Mouse (Mus musculus): ENCODE measurements around the gene Ap5b1. TPM values are rescaled to one million over a fixed set of nuclear protein-coding genes. Genes with fewer than 3 reads are reported as not detected.

The Ap5b1 gene
- polyA plus RNA-seq, 1 experiment from 2014 or later = 2.9 TPM

DNA sequence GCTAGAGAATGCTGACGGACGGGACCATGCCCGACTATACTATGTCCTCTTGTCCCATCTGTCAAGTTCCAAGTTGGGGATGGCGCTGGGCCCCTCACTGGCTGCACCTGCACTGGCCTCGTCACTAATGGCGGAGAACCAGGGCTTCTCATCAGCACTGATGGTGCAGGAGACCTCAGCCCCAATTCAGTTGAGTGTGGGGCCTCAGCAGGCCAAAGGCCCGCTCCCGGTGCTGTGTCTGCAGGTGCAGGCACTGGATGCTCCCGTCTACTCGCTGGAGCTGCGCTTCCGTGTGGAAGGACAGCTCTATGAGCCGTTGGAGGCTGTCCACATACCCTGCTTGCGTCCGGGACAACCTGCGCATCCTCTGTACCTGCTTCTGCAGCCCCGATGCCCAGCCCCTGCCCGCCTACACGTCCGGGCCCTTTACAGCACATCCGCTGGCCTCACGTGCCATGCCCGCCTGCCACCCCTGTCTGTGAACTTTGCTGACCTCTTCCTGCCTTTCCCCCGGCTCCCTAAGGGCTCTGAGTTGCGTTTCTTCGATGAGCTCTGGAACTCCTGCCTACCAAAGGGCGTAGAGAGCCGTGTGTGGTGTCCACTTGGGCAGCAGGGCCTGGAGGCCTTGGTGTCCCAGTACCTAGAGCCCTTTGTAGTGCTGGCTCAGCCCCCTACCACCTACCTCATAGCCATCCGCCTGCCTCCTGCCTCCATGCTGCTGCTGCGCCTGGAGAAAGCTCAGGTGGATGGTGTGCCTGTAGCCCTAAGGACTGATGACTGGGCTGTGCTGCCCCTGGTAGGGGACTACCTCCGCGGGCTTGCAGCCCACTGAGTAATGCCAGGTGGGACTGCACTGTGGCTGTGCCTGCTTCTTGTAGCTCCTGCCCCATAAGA, 2.8 kb downstream of the Ap5b1 start:
- Histone ChIP-seq H3K27ac (replicated peaks) (no peak overlapping the region), H3K36me3 (peaks cover 20% of the 10 kb centered on the region), H3K4me2 (no peak overlapping the region), H3K9ac (peak overlapping the region; percentile 2; the same call in 1 of the 2 replicates), H3K4me1 (replicated peaks) (peaks cover 21% of the 10 kb centered on the region), H3K4me3 (no peak overlapping the region), H3K9me3 (no peaks in the 10 kb centered on the region), H3K27me3 (peaks cover 21% of the 10 kb centered on the region)
- no peak for ATAC-seq (ENCODE audit: low read depth)
- WGBS = 90% methylated on average over 32 of the region's 32 CpGs

GRCm38 (mm10) chr19:5571831-5572230, 4.0 kb downstream of the Ap5b1 start:
- Histone ChIP-seq H3K27me3 (peaks cover 8% of the 10 kb centered on the region), H3K9ac (no peak overlapping the region), H3K4me1 (replicated peaks) (peaks cover 19% of the 10 kb centered on the region), H3K9me3 (no peaks in the 10 kb centered on the region), H3K36me3 (peaks cover 20% of the 10 kb centered on the region), H3K27ac (replicated peaks) (no peak overlapping the region), H3K4me2 (no peak overlapping the region), H3K4me3 (no peak overlapping the region)
- 78% methylated on average over 5 of the region's 5 CpGs for WGBS
- no peak for ATAC-seq (ENCODE audit: low read depth)

- WGBS = 85% methylated on average over 19 of the region's 19 CpGs
- no peak overlapping the region for H3K4me3 ChIP-seq
- H3K4me1 ChIP-seq (replicated peaks) = peaks cover 12% of the 10 kb centered on the region
- no peaks in the 10 kb centered on the region for H3K9me3 ChIP-seq
- no peak overlapping the region for H3K9ac ChIP-seq
- H3K27me3 ChIP-seq = peaks cover 6% of the 10 kb centered on the region; the same call in 1 of the 2 replicates
- peaks cover 20% of the 10 kb centered on the region for H3K36me3 ChIP-seq
- no peak overlapping the region for H3K4me2 ChIP-seq
- ATAC-seq (ENCODE audit: low read depth) = no peak
- H3K27ac ChIP-seq (replicated peaks) = no peak overlapping the region
These were observed 4.7 kb downstream of the Ap5b1 start for GRCm38 (mm10) chr19:5572331-5573125.

DNA sequence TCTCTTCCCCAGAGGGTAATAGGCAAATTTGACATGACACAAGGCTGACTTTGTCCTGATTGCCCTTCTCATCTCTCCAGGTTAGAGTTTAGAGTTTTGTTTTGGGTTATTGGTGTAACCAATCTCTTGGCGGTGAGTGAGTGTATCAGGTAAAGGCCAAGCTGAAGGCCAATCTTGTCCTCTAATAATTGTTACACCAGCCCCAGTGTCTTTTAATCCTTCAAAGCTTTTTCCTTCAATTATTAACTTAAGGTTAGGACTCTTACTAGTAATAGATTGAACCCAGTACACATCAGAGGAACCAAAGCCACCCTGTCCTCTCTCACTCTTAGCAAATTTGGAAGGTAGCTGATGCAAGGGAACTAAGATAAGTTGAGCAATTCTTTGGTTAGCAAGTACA, 7.5 kb downstream of the Ap5b1 start:
- Histone ChIP-seq H3K9ac (no peak overlapping the region), H3K4me3 (no peak overlapping the region), H3K36me3 (peaks cover 9% of the 10 kb centered on the region; the same call in 1 of the 2 replicates), H3K4me1 (replicated peaks) (no peaks in the 10 kb centered on the region), H3K4me2 (no peak overlapping the region), H3K27me3 (no peaks in the 10 kb centered on the region), H3K27ac (replicated peaks) (no peak overlapping the region), H3K9me3 (no peaks in the 10 kb centered on the region)
- 87% methylated on average over 1 of the region's 1 CpGs for WGBS
- ATAC-seq (ENCODE audit: low read depth) = no peak

- Histone ChIP-seq H3K4me1 (replicated peaks) (no peaks in the 10 kb centered on the region), H3K9me3 (no peaks in the 10 kb centered on the region), H3K27ac (replicated peaks) (no peak overlapping the region), H3K36me3 (no peaks in the 10 kb centered on the region), H3K27me3 (no peaks in the 10 kb centered on the region; the same call in 1 of the 2 replicates), H3K4me2 (no peak overlapping the region), H3K9ac (no peak overlapping the region), H3K4me3 (no peak overlapping the region)
- no peak for ATAC-seq (ENCODE audit: low read depth)
- WGBS = 77% methylated on average over 4 of the region's 4 CpGs
These were observed 12.1 kb downstream of the Ap5b1 start for GRCm38 (mm10) chr19:5579971-5580370.

DNA sequence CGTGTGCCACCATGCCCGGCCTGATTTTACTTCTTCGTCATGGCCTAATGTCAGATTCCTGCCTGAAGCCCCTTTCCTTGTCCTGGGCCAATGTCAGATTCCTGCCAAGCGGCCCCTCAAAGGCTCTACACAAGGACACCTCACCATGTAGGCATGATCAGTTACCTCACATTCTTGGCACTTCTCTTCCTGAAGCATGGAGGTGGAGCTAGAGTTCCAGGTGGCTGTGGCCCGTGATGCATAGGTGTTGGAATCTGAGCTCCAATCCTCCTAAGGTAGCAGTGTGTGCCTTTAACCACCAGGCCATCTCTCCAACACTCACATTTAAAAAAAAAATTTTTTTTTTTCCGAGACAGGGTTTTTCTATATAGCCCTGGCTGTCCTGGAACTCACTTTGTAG, 13.0 kb downstream of the Ap5b1 start:
- ATAC-seq (ENCODE audit: low read depth) = no peak
- Histone ChIP-seq H3K27ac (replicated peaks) (no peak overlapping the region), H3K9me3 (no peaks in the 10 kb centered on the region), H3K36me3 (no peaks in the 10 kb centered on the region), H3K4me2 (no peak overlapping the region), H3K4me3 (no peak overlapping the region), H3K4me1 (replicated peaks) (no peaks in the 10 kb centered on the region), H3K9ac (no peak overlapping the region), H3K27me3 (no peaks in the 10 kb centered on the region; the same call in 1 of the 2 replicates)
- 88% methylated on average over 6 of the region's 6 CpGs for WGBS

GRCm38 (mm10) chr19:5581995-5582394, 14.2 kb downstream of the Ap5b1 start:
- Histone ChIP-seq H3K4me1 (replicated peaks) (no peaks in the 10 kb centered on the region), H3K9me3 (no peaks in the 10 kb centered on the region), H3K9ac (no peak overlapping the region), H3K36me3 (no peaks in the 10 kb centered on the region), H3K27me3 (no peaks in the 10 kb centered on the region; the same call in 1 of the 2 replicates), H3K4me2 (no peak overlapping the region), H3K27ac (replicated peaks) (no peak overlapping the region), H3K4me3 (no peak overlapping the region)
- WGBS = 74% methylated on average over 2 of the region's 2 CpGs
- no peak for ATAC-seq (ENCODE audit: low read depth)

DNA sequence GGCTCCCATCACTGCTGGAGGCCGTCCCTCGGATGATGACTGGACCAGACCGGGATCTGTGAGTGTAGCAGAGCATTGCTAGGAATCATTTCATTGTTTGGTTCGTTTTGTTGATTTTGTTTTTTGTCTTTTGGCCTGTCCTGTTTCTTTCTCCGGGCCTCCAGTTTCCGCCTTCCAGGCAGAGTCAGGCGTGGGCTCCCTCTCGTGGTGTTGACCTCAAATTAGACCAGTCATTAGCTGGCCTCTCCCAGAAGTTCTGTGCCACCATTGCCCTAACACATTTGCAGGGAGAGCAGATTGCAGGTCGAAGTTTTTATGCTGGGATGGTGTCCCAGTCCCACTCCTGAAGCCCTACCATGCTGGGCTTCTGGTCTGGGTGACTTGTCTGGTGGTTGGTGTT, 21.3 kb downstream of the Ap5b1 start:
- Histone ChIP-seq H3K36me3 (no peaks in the 10 kb centered on the region), H3K9me3 (no peaks in the 10 kb centered on the region), H3K9ac (no peak overlapping the region), H3K27me3 (no peaks in the 10 kb centered on the region), H3K27ac (replicated peaks) (no peak overlapping the region), H3K4me3 (no peak overlapping the region), H3K4me1 (replicated peaks) (no peaks in the 10 kb centered on the region), H3K4me2 (no peak overlapping the region)
- WGBS = 81% methylated on average over 9 of the region's 9 CpGs
- no peak for ATAC-seq (ENCODE audit: low read depth)

DNA sequence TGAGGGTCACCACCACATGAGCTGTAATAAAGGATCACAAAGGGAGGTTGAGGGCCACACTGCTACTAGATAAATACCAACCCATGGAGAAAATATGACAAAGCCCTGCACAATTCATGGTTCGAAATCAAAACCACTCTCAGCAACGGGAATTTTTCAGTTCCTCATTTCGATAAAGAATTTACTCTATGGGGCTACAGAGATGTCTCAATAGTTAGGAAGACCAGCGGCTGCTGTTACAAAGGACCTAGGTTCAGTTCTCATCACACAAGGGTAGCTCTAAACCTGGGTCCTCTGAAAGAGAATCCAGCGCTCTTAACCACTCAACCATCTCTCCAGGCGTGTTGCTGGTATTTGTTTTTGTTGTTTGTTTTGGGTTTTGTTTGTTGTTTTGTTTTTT, 24.1 kb downstream of the Ap5b1 start:
- no peaks in the 10 kb centered on the region for H3K9me3 ChIP-seq
- H3K4me3 ChIP-seq = no peak overlapping the region
- H3K27ac ChIP-seq (replicated peaks) = no peak overlapping the region
- H3K4me1 ChIP-seq (replicated peaks) = no peaks in the 10 kb centered on the region
- no peak overlapping the region for H3K4me2 ChIP-seq
- no peak for ATAC-seq (ENCODE audit: low read depth)
- H3K36me3 ChIP-seq = no peaks in the 10 kb centered on the region
- no peaks in the 10 kb centered on the region for H3K27me3 ChIP-seq
- 94% methylated on average over 6 of the region's 6 CpGs for WGBS
- no peak overlapping the region for H3K9ac ChIP-seq

DNA sequence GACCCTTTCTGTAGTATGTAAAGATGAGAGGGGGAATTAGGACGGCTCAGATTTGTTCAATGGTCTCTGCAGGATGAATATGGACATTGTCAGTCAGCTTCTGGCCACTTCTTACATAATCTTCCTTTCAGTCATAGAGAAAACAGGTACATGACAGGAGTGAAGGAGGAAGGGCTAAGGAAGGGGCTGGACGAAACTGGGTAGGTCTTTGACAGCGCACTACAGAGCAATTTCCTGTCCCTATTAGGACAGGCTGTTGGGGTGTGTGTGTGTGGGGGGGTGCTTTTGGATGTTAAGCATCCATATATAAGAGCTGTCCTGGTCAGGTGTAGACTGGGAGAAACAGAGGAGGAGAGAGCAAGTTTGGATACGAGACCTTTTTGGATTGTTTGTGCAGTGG, 31.4 kb downstream of the Ap5b1 start:
- no peak overlapping the region for H3K4me3 ChIP-seq
- H3K27ac ChIP-seq (replicated peaks) = no peak overlapping the region
- no peak overlapping the region for H3K9ac ChIP-seq
- no peak overlapping the region for H3K4me2 ChIP-seq
- 86% methylated on average over 4 of the region's 4 CpGs for WGBS
- H3K4me1 ChIP-seq (replicated peaks) = peaks cover 19% of the 10 kb centered on the region
- peaks cover 16% of the 10 kb centered on the region for H3K36me3 ChIP-seq
- H3K27me3 ChIP-seq = no peaks in the 10 kb centered on the region
- no peaks in the 10 kb centered on the region for H3K9me3 ChIP-seq
- ATAC-seq (ENCODE audit: low read depth) = no peak

DNA sequence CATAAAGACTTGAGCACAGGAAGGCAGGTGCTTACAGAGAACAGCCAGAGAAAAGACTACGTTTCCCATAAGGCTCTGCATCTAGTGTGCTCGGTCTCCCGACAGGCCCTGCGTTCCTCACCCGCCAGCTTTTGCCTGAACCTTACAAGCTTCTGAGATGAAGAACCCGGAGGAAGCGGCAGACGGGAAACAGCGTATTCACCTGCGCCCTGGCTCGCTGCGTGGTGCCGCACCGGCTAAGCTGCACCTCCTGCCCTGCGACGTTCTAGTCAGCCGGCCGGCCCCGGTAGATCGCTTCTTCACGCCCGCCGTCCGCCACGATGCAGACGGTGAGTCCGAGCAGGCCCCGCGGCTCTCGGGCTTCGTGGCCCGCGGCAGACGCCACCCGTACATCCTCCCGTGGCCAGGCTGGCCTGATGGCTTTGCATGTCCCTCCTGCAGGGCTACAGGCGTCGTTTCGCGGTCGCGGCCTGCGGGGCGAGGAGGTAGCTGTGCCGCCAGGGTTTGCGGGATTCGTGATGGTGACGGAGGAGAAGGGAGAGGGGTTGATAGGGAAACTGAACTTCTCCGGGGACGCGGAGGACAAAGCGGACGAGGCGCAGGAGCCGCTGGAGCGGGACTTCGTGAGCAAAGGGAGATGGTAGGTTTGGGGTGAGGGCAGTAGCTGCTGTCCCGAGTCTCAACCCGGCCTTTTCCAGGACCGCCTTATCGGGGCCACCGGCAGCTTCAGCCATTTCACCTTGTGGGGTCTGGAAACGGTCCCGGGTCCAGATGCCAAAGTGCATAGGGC, 34.1 kb downstream of the Ap5b1 start, which contains the start of gene Rnaseh2c:
TSS of gene Rnaseh2c (plus strand) at position 122 of the 790 bp plus-strand sequence.
- peak within 1 kb of the TSS; percentile 74 for H3K4me3 ChIP-seq
- under 1% methylated on average over 64 of the region's 64 CpGs for WGBS
- H3K27me3 ChIP-seq = no peaks in the 10 kb centered on the region
- peaks cover 19% of the 10 kb centered on the region for H3K4me1 ChIP-seq (replicated peaks)
- peak within 1 kb of the TSS; percentile 89 for H3K4me2 ChIP-seq
- H3K9ac ChIP-seq = peak within 1 kb of the TSS; percentile 94
- H3K9me3 ChIP-seq = no peaks in the 10 kb centered on the region
- H3K36me3 ChIP-seq = peaks cover 43% of the 10 kb centered on the region
- H3K27ac ChIP-seq (replicated peaks) = peak within 1 kb of the TSS; percentile 85
- peak; percentile 90 for ATAC-seq (ENCODE audit: low read depth)

Data from neural tube, embryonic 13.5 days (tissue).